Mouse (Mus musculus): ENCODE measurements at regions not wholly inside any gene's neighbourhood (a gene's known extent, or its start where the extent isn't known, plus 50 kb on each side); places are given as distances from the start of the nearest gene placed in this dataset.

- no peak for DNase-seq (ENCODE audit: low spot score)
- Histone ChIP-seq H3K4me1 (ENCODE audit: control insufficient read depth, insufficient read depth, low read length) (no peaks in the 10 kb centered on the region), H3K9me3 (replicated peaks; ENCODE audit: control insufficient read depth, low read length) (no peaks in the 10 kb centered on the region), H3K9ac (replicated peaks; ENCODE audit: low read length) (no peak overlapping the region), H3K4me2 (ENCODE audit: low read depth, low read length) (no peak overlapping the region), H3K4me3 (ENCODE audit: low read depth, low read length) (no peak overlapping the region), H3K36me3 (replicated peaks; ENCODE audit: control insufficient read depth, insufficient read depth, low read depth, low read length) (no peaks in the 10 kb centered on the region), H3K27me3 (ENCODE audit: control insufficient read depth, insufficient read depth, low read length) (no peaks in the 10 kb centered on the region), H3K27ac (replicated peaks; ENCODE audit: low read depth, low read length) (no peak overlapping the region)
- ATAC-seq (replicated peaks; ENCODE audit: insufficient number of reproducible peaks, low FRiP score, low TSS enrichment, low read depth) = no peak
- WGBS = 78% methylated on average over 2 of the region's 2 CpGs
These were observed 198.3 kb upstream of the Gm11114 start for GRCm38 (mm10) chr9:85114234-85114633.

DNA sequence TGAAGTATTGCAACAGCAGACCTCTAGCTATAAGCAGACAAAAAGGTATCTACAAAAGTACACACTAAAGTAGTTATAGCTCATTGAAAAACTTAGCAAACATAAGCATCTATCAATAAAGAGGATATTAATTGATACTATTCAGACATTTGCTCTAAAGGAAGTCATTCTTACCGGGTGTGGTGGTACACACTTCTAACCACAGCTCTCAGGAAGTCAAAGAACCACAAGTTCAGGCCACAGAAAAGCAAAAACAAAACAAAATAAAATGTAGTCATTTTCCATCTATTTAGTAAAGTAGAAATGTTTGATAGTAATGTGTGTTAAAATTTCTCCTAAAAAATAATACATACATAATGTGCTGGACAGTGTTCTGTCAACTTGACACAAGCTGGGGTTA lies 192.5 kb upstream of the Gm11114 start:
- ATAC-seq (replicated peaks; ENCODE audit: insufficient number of reproducible peaks, low FRiP score, low TSS enrichment, low read depth) (no peak), DNase-seq (ENCODE audit: low spot score) (no peak)
- Histone ChIP-seq H3K4me3 (ENCODE audit: low read depth, low read length) (no peak overlapping the region), H3K27ac (replicated peaks; ENCODE audit: low read depth, low read length) (no peak overlapping the region), H3K9me3 (replicated peaks; ENCODE audit: control insufficient read depth, low read length) (no peaks in the 10 kb centered on the region), H3K4me1 (ENCODE audit: control insufficient read depth, insufficient read depth, low read length) (no peaks in the 10 kb centered on the region), H3K27me3 (ENCODE audit: control insufficient read depth, insufficient read depth, low read length) (no peaks in the 10 kb centered on the region), H3K9ac (replicated peaks; ENCODE audit: low read length) (no peak overlapping the region), H3K36me3 (replicated peaks; ENCODE audit: control insufficient read depth, insufficient read depth, low read depth, low read length) (no peaks in the 10 kb centered on the region), H3K4me2 (ENCODE audit: low read depth, low read length) (no peak overlapping the region)
- 92% methylated on average over 1 of the region's 1 CpGs for WGBS

- Histone ChIP-seq H3K4me3 (ENCODE audit: low read depth, low read length) (no peak overlapping the region), H3K4me1 (ENCODE audit: control insufficient read depth, insufficient read depth, low read length) (no peaks in the 10 kb centered on the region), H3K36me3 (replicated peaks; ENCODE audit: control insufficient read depth, insufficient read depth, low read depth, low read length) (no peaks in the 10 kb centered on the region), H3K27me3 (ENCODE audit: control insufficient read depth, insufficient read depth, low read length) (no peaks in the 10 kb centered on the region), H3K9ac (replicated peaks; ENCODE audit: low read length) (no peak overlapping the region), H3K9me3 (replicated peaks; ENCODE audit: control insufficient read depth, low read length) (no peaks in the 10 kb centered on the region), H3K4me2 (ENCODE audit: low read depth, low read length) (no peak overlapping the region), H3K27ac (replicated peaks; ENCODE audit: low read depth, low read length) (no peak overlapping the region)
- DNase-seq (ENCODE audit: low spot score) = no peak
- no peak for ATAC-seq (replicated peaks; ENCODE audit: insufficient number of reproducible peaks, low FRiP score, low TSS enrichment, low read depth)
These were observed 191.5 kb upstream of the Gm11114 start for GRCm38 (mm10) chr9:85121059-85121458.

GRCm38 (mm10) chr9:85123706-85124105 lies 188.9 kb upstream of the Gm11114 start:
- ATAC-seq (replicated peaks; ENCODE audit: insufficient number of reproducible peaks, low FRiP score, low TSS enrichment, low read depth) (no peak), DNase-seq (ENCODE audit: low spot score) (no peak)
- Histone ChIP-seq H3K4me2 (ENCODE audit: low read depth, low read length) (no peak overlapping the region), H3K9ac (replicated peaks; ENCODE audit: low read length) (no peak overlapping the region), H3K36me3 (replicated peaks; ENCODE audit: control insufficient read depth, insufficient read depth, low read depth, low read length) (no peaks in the 10 kb centered on the region), H3K27ac (replicated peaks; ENCODE audit: low read depth, low read length) (no peak overlapping the region), H3K4me1 (ENCODE audit: control insufficient read depth, insufficient read depth, low read length) (no peaks in the 10 kb centered on the region), H3K4me3 (ENCODE audit: low read depth, low read length) (no peak overlapping the region), H3K27me3 (ENCODE audit: control insufficient read depth, insufficient read depth, low read length) (no peaks in the 10 kb centered on the region), H3K9me3 (replicated peaks; ENCODE audit: control insufficient read depth, low read length) (no peaks in the 10 kb centered on the region)
- 69% methylated on average over 3 of the region's 3 CpGs for WGBS

GRCm38 (mm10) chr9:85125775-85126174 lies 186.8 kb upstream of the Gm11114 start:
- H3K4me2 ChIP-seq (ENCODE audit: low read depth, low read length) = no peak overlapping the region
- no peak overlapping the region for H3K4me3 ChIP-seq (ENCODE audit: low read depth, low read length)
- H3K4me1 ChIP-seq (ENCODE audit: control insufficient read depth, insufficient read depth, low read length) = no peaks in the 10 kb centered on the region
- H3K27me3 ChIP-seq (ENCODE audit: control insufficient read depth, insufficient read depth, low read length) = no peaks in the 10 kb centered on the region
- DNase-seq (ENCODE audit: low spot score) = no peak
- no peak overlapping the region for H3K9ac ChIP-seq (replicated peaks; ENCODE audit: low read length)
- ATAC-seq (replicated peaks; ENCODE audit: insufficient number of reproducible peaks, low FRiP score, low TSS enrichment, low read depth) = no peak
- no peak overlapping the region for H3K27ac ChIP-seq (replicated peaks; ENCODE audit: low read depth, low read length)
- WGBS = 76% methylated on average over 4 of the region's 4 CpGs
- H3K36me3 ChIP-seq (replicated peaks; ENCODE audit: control insufficient read depth, insufficient read depth, low read depth, low read length) = no peaks in the 10 kb centered on the region
- no peaks in the 10 kb centered on the region for H3K9me3 ChIP-seq (replicated peaks; ENCODE audit: control insufficient read depth, low read length)

GRCm38 (mm10) chr9:85126541-85126940 lies 186.0 kb upstream of the Gm11114 start:
- H3K9ac ChIP-seq (replicated peaks; ENCODE audit: low read length) = no peak overlapping the region
- no peaks in the 10 kb centered on the region for H3K4me1 ChIP-seq (ENCODE audit: control insufficient read depth, insufficient read depth, low read length)
- H3K4me3 ChIP-seq (ENCODE audit: low read depth, low read length) = no peak overlapping the region
- 85% methylated on average over 6 of the region's 6 CpGs for WGBS
- no peaks in the 10 kb centered on the region for H3K36me3 ChIP-seq (replicated peaks; ENCODE audit: control insufficient read depth, insufficient read depth, low read depth, low read length)
- H3K9me3 ChIP-seq (replicated peaks; ENCODE audit: control insufficient read depth, low read length) = no peaks in the 10 kb centered on the region
- no peak for ATAC-seq (replicated peaks; ENCODE audit: insufficient number of reproducible peaks, low FRiP score, low TSS enrichment, low read depth)
- H3K27ac ChIP-seq (replicated peaks; ENCODE audit: low read depth, low read length) = no peak overlapping the region
- no peak for DNase-seq (ENCODE audit: low spot score)
- no peak overlapping the region for H3K4me2 ChIP-seq (ENCODE audit: low read depth, low read length)
- H3K27me3 ChIP-seq (ENCODE audit: control insufficient read depth, insufficient read depth, low read length) = no peaks in the 10 kb centered on the region

GRCm38 (mm10) chr9:85127107-85127506 lies 185.5 kb upstream of the Gm11114 start:
- no peak overlapping the region for H3K4me3 ChIP-seq (ENCODE audit: low read depth, low read length)
- DNase-seq (ENCODE audit: low spot score) (no peak), ATAC-seq (replicated peaks; ENCODE audit: insufficient number of reproducible peaks, low FRiP score, low TSS enrichment, low read depth) (no peak)
- H3K9ac ChIP-seq (replicated peaks; ENCODE audit: low read length) = no peak overlapping the region
- H3K27ac ChIP-seq (replicated peaks; ENCODE audit: low read depth, low read length) = no peak overlapping the region
- 72% methylated on average over 4 of the region's 4 CpGs for WGBS
- H3K36me3 ChIP-seq (replicated peaks; ENCODE audit: control insufficient read depth, insufficient read depth, low read depth, low read length) = no peaks in the 10 kb centered on the region
- H3K9me3 ChIP-seq (replicated peaks; ENCODE audit: control insufficient read depth, low read length) = no peaks in the 10 kb centered on the region
- no peak overlapping the region for H3K4me2 ChIP-seq (ENCODE audit: low read depth, low read length)
- no peaks in the 10 kb centered on the region for H3K4me1 ChIP-seq (ENCODE audit: control insufficient read depth, insufficient read depth, low read length)
- no peaks in the 10 kb centered on the region for H3K27me3 ChIP-seq (ENCODE audit: control insufficient read depth, insufficient read depth, low read length)

DNA sequence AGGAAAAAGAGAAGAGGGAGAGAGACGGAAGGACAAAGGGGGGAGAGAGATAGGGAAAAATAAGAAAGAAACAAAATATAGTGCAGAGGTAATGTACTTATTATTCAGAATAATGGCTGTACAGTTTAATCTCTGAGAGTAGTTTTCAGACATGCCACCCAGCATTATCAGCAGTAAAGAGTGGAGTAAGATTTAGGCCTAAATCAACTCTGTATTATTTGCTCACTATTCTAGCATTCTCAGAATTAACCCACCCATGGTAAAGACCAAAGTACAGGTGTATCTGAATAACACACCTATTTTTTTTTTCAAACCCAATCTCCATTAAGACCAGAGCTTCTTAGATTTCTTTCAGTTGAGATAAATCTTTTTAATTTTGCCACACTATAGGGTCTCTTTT lies 177.7 kb upstream of the Gm11114 start:
- H3K36me3 ChIP-seq (replicated peaks; ENCODE audit: control insufficient read depth, insufficient read depth, low read depth, low read length) = no peaks in the 10 kb centered on the region
- no peaks in the 10 kb centered on the region for H3K27me3 ChIP-seq (ENCODE audit: control insufficient read depth, insufficient read depth, low read length)
- H3K4me1 ChIP-seq (ENCODE audit: control insufficient read depth, insufficient read depth, low read length) = no peaks in the 10 kb centered on the region
- DNase-seq (ENCODE audit: low spot score) (no peak), ATAC-seq (replicated peaks; ENCODE audit: insufficient number of reproducible peaks, low FRiP score, low TSS enrichment, low read depth) (no peak)
- no peak overlapping the region for H3K9ac ChIP-seq (replicated peaks; ENCODE audit: low read length)
- no peaks in the 10 kb centered on the region for H3K9me3 ChIP-seq (replicated peaks; ENCODE audit: control insufficient read depth, low read length)
- no peak overlapping the region for H3K27ac ChIP-seq (replicated peaks; ENCODE audit: low read depth, low read length)
- WGBS = 77% methylated on average over 1 of the region's 1 CpGs
- H3K4me3 ChIP-seq (ENCODE audit: low read depth, low read length) = no peak overlapping the region
- no peak overlapping the region for H3K4me2 ChIP-seq (ENCODE audit: low read depth, low read length)

Measured in embryonic facial prominence, embryonic 11.5 days (tissue).